ENCODE assay signal across 34 mouse cellular contexts in genomic region chr2:171332826-171333225, GRCm38 (mm10).
DNase-seq lines count a peak whose midpoint lies in the region; ATAC-seq and TF ChIP-seq lines count a peak whose summit lies in the region.
"Had no signal": no experiment of that assay in that cellular context is flagged by ENCODE, and none has a peak within 500 bp of the region (broad histone marks: within the 10 kb centered on the region; RNA-seq: fewer than 3 reads in every experiment).

No protein-coding gene starts in this region.

- 82% methylated on average over 8 of the region's 8 CpGs for WGBS in midbrain, embryonic 15.5 days
- WGBS in lung, adult 2 months: 84% methylated on average over 8 of the region's 8 CpGs
- 82% methylated on average over 8 of the region's 8 CpGs for WGBS in hindbrain, embryonic 12.5 days

- H3K4me3 ChIP-seq in midbrain, embryonic 15.5 days: no peak overlapping the region
- H3K4me3 ChIP-seq in lung, adult 2 months (replicated peaks; ENCODE audit: extremely low read depth, low read depth, low read length): no peak overlapping the region
- H3K4me3 ChIP-seq in hindbrain, embryonic 12.5 days: no peak overlapping the region
- H3K4me3 ChIP-seq: embryonic facial prominence, embryonic 10.5 days; embryonic facial prominence, embryonic 15.5 days; forebrain, embryonic 12.5 days; heart, adult 2 months; heart, embryonic 12.5 days; intestine, embryonic 15.5 days; limb, embryonic 13.5 days; megakaryocyte, embryonic 14.5 days; midbrain, embryonic 12.5 days; stomach, embryonic 15.5 days had no signal

- DNase-seq in layer of hippocampus, adult 9-11 months: peak; percentile 3
- no peak for DNase-seq in layer of hippocampus, adult 8-10 months (ENCODE audit: low spot score in 2 of 2)
- DNase-seq in frontal cortex, adult 2 months (ENCODE audit: extremely low spot score in 1 of 2, low spot score in 1 of 2): peak; percentile 57 to 59
- peak; percentile 26 to 38 for DNase-seq in left cerebral cortex, postnatal 36 days (ENCODE audit: low spot score in 2 of 2)
- DNase-seq in right cerebral cortex, postnatal 36 days (ENCODE audit: low spot score in 2 of 2): peak; percentile 30 to 45
- no peak for DNase-seq in lung, adult 2 months
- DNase-seq: adrenal gland, adult 2 months; adrenal gland, postnatal 36 days; cerebellum, adult 8-10 months; cerebellum, postnatal 25 days; forebrain, postnatal 0 days; gastrocnemius, postnatal 25 days; heart, adult 2 months; kidney, adult 8-10 months; kidney, postnatal 4 days; lung, postnatal 4 days; thymus, adult 2 months; thymus, postnatal 36 days had no signal

- H3K27me3 ChIP-seq in midbrain, embryonic 15.5 days (replicated peaks): no peaks in the 10 kb centered on the region
- no peaks in the 10 kb centered on the region for H3K27me3 ChIP-seq in hindbrain, embryonic 12.5 days
- H3K27me3 ChIP-seq: CH12.LX; embryonic facial prominence, embryonic 15.5 days; forebrain, embryonic 12.5 days; heart, embryonic 12.5 days; intestine, embryonic 15.5 days; limb, embryonic 13.5 days; megakaryocyte, embryonic 14.5 days; midbrain, embryonic 12.5 days; stomach, embryonic 15.5 days had no signal

- no peaks in the 10 kb centered on the region for H3K9me3 ChIP-seq in midbrain, embryonic 15.5 days
- no peaks in the 10 kb centered on the region for H3K9me3 ChIP-seq in hindbrain, embryonic 12.5 days (replicated peaks)
- H3K9me3 ChIP-seq: embryonic facial prominence, embryonic 15.5 days; heart, embryonic 12.5 days; intestine, embryonic 15.5 days; limb, embryonic 13.5 days; midbrain, embryonic 12.5 days; stomach, embryonic 15.5 days had no signal

- H3K9ac ChIP-seq in midbrain, embryonic 15.5 days: no peak overlapping the region
- H3K9ac ChIP-seq in hindbrain, embryonic 12.5 days: no peak overlapping the region
- H3K9ac ChIP-seq: embryonic facial prominence, embryonic 15.5 days; forebrain, embryonic 12.5 days; forebrain, postnatal 0 days; heart, embryonic 12.5 days; intestine, embryonic 15.5 days; limb, embryonic 13.5 days; midbrain, embryonic 12.5 days; stomach, embryonic 15.5 days had no signal

- peaks cover 9% of the 10 kb centered on the region; the same call in 1 of the 2 replicates for H3K4me1 ChIP-seq in midbrain, embryonic 15.5 days
- no peaks in the 10 kb centered on the region for H3K4me1 ChIP-seq in lung, adult 2 months (ENCODE audit: control insufficient read depth, insufficient read depth, low read length)
- H3K4me1 ChIP-seq in hindbrain, embryonic 12.5 days: peaks cover 10% of the 10 kb centered on the region
- H3K4me1 ChIP-seq: embryonic facial prominence, embryonic 15.5 days; heart, embryonic 12.5 days; intestine, embryonic 15.5 days; limb, embryonic 13.5 days; megakaryocyte, embryonic 14.5 days; stomach, embryonic 15.5 days had no signal

- ATAC-seq in midbrain, embryonic 15.5 days (replicated peaks): no peak
- ATAC-seq in hindbrain, embryonic 12.5 days (ENCODE audit: low FRiP score): no peak
- ATAC-seq: activated CD4-positive, CD25-positive, alpha-beta regulatory T cell, adult 4 months; forebrain, postnatal 0 days; hindbrain, embryonic 16.5 days; intestine, embryonic 15.5 days had no signal

- intact Hi-C loops in left cerebral cortex, postnatal 36 days (cut with DNase I): no loop called here

- H3K4me2 ChIP-seq in midbrain, embryonic 15.5 days: no peak overlapping the region
- no peak overlapping the region for H3K4me2 ChIP-seq in hindbrain, embryonic 12.5 days (replicated peaks)
- H3K4me2 ChIP-seq: embryonic facial prominence, embryonic 15.5 days; forebrain, embryonic 12.5 days; heart, embryonic 12.5 days; intestine, embryonic 15.5 days; limb, embryonic 13.5 days; liver, embryonic 11.5 days; midbrain, embryonic 12.5 days; stomach, embryonic 15.5 days had no signal

- no peak for TF ChIP-seq CTCF in lung, adult 2 months (IDR thresholded peaks at IDR 0.05; ENCODE audit: insufficient read depth, low read length)

- H3K27ac ChIP-seq in midbrain, embryonic 15.5 days: no peak overlapping the region
- no peak overlapping the region for H3K27ac ChIP-seq in hindbrain, embryonic 12.5 days
- H3K27ac ChIP-seq: embryonic facial prominence, embryonic 15.5 days; forebrain, embryonic 12.5 days; heart, adult 2 months; intestine, embryonic 15.5 days; kidney, postnatal 0 days; limb, embryonic 13.5 days; midbrain, embryonic 12.5 days; stomach, embryonic 15.5 days had no signal

- no peak for TF ChIP-seq POLR2A in lung, adult 2 months (IDR thresholded peaks at IDR 0.05; ENCODE audit: borderline replicate concordance, extremely low read depth, low read depth, low read length)

- H3K36me3 ChIP-seq in midbrain, embryonic 15.5 days (replicated peaks): no peaks in the 10 kb centered on the region
- no peaks in the 10 kb centered on the region for H3K36me3 ChIP-seq in hindbrain, embryonic 12.5 days
- H3K36me3 ChIP-seq: embryonic facial prominence, embryonic 10.5 days; embryonic facial prominence, embryonic 15.5 days; forebrain, embryonic 12.5 days; heart, embryonic 12.5 days; intestine, embryonic 15.5 days; limb, embryonic 13.5 days; midbrain, embryonic 12.5 days; stomach, embryonic 15.5 days had no signal

Comparison
In these comparisons a context has a peak if more than half of its experiments do, and no peak if none do; other contexts are left out.
1. DNase-seq: peak in layer of hippocampus, adult 9-11 months (single experiment), frontal cortex, adult 2 months (2 of 2), left cerebral cortex, postnatal 36 days (2 of 2) and right cerebral cortex, postnatal 36 days (2 of 2); none in layer of hippocampus, adult 8-10 months (0 of 2) and lung, adult 2 months (single experiment).